Mouse (Mus musculus) bone marrow, adult 2 months (tissue): ENCODE measurements around the gene Ggt7.

Source experiments
- CTCF ChIP-seq: fragments of 200-500 bp; IDR thresholded peaks from 2 replicates; pipeline ENCODE4 v1.5.1; 2011; ENCODE audit warnings: low read length, control low read depth; ENCODE audit not compliant: control insufficient read depth, insufficient read depth
- POLR2A ChIP-seq: fragments of 200-500 bp; IDR thresholded peaks from 2 replicates; pipeline ENCODE4 v1.6.1; 2011; ENCODE audit warnings: low read depth, mild to moderate bottlenecking, control low read depth, low read length, borderline replicate concordance; ENCODE audit not compliant: control insufficient read depth

GRCm38 (mm10) chr2:155540822-155541458 is 22.9 kb upstream of the Ggt7 start:
- no peak for TF ChIP-seq CTCF
- TF ChIP-seq POLR2A = no peak
